Mouse (Mus musculus): ENCODE data around the gene Mical3. TPM values are rescaled to one million over a fixed set of nuclear protein-coding genes. Genes with fewer than 3 reads are reported as not detected.
"Not testable (repeated sequence)": the region's sequence is repeated elsewhere in the genome, so short reads cannot be mapped to it uniquely, and the experiment has no call there.

Gene Mical3
- polyA plus RNA-seq, 1 experiment from 2014 or later: 15.3 TPM

GRCm38 (mm10) chr6:120907876-120908597, 222.8 kb downstream of the Mical3 start:
- DNase-seq (ENCODE audit: low spot score): not testable (repeated sequence)

- no peak for DNase-seq (ENCODE audit: low spot score)
Measured at GRCm38 (mm10) chr6:120906521-120906920, 224.3 kb downstream of the Mical3 start.

- DNase-seq (ENCODE audit: low spot score): no peak
Measured at GRCm38 (mm10) chr6:120905111-120905510, 225.7 kb downstream of the Mical3 start.

- no peak for DNase-seq (ENCODE audit: low spot score)
Measured at GRCm38 (mm10) chr6:120903961-120904360, 226.8 kb downstream of the Mical3 start.

GRCm38 (mm10) chr6:120903450-120903912, 227.3 kb downstream of the Mical3 start:
- DNase-seq (ENCODE audit: low spot score): peak; percentile 61

- DNase-seq (ENCODE audit: low spot score): peak; percentile 60
Measured at GRCm38 (mm10) chr6:120901776-120902645, 228.8 kb downstream of the Mical3 start.

GRCm38 (mm10) chr6:120898188-120898833, 232.5 kb downstream of the Mical3 start:
- peak; percentile 73 for DNase-seq (ENCODE audit: low spot score)

GRCm38 (mm10) chr6:120894524-120894923, 236.3 kb downstream of the Mical3 start:
- no peak for DNase-seq (ENCODE audit: low spot score)

- no peak for DNase-seq (ENCODE audit: low spot score)
Measured at GRCm38 (mm10) chr6:120894089-120894488, 236.7 kb downstream of the Mical3 start.

- DNase-seq (ENCODE audit: low spot score): no peak
Measured at GRCm38 (mm10) chr6:120886696-120887095, 244.1 kb downstream of the Mical3 start.

GRCm38 (mm10) chr6:120884436-120884835, 246.4 kb downstream of the Mical3 start:
- DNase-seq (ENCODE audit: low spot score): no peak

Other genes starting within 250 kb of the Mical3 start
- gene Bid, start 214.1 kb downstream of the Mical3 start, polyA plus RNA-seq (2015; fragmentation: Nextera tagmentation; extraction: Ambion mirVana): 72.6 and 78.5 TPM in 2 replicates
- 7.3 and 8.0 TPM in 2 replicates for gene Pex26, start 52.7 kb upstream of the Mical3 start, polyA plus RNA-seq (2015; fragmentation: Nextera tagmentation; extraction: Ambion mirVana)
- 5.0 and 6.1 TPM in 2 replicates for gene Tuba8, start 79.7 kb upstream of the Mical3 start, polyA plus RNA-seq (2015; fragmentation: Nextera tagmentation; extraction: Ambion mirVana)
- 48.3 and 54.4 TPM in 2 replicates for gene Usp18, start 114.9 kb upstream of the Mical3 start, polyA plus RNA-seq (2015; fragmentation: Nextera tagmentation; extraction: Ambion mirVana)
- 4.3 and 5.6 TPM in 2 replicates for gene Slc6a13, start 169.2 kb upstream of the Mical3 start, polyA plus RNA-seq (2015; fragmentation: Nextera tagmentation; extraction: Ambion mirVana)
- 0.13 and 0.14 TPM in 2 replicates for gene Slc6a12, start 212.1 kb upstream of the Mical3 start, polyA plus RNA-seq (2015; fragmentation: Nextera tagmentation; extraction: Ambion mirVana)